In genomic region chr17:71202136-71202535, GRCm38 (mm10) we compare ENCODE assay signal across 15 mouse cellular contexts. TPM values are rescaled to one million over a fixed set of nuclear protein-coding genes. Genes with fewer than 3 reads are reported as not detected.
DNase-seq lines count a peak whose midpoint lies in the region; ATAC-seq and TF ChIP-seq lines count a peak whose summit lies in the region.
"Had no signal": no experiment of that assay in that cellular context is flagged by ENCODE, and none has a peak within 500 bp of the region (broad histone marks: within the 10 kb centered on the region; RNA-seq: fewer than 3 reads in every experiment).

No protein-coding gene starts in this region.

- no peak for TF ChIP-seq POLR2A in heart, adult 2 months (IDR thresholded peaks at IDR 0.05; ENCODE audit: insufficient read depth, low read depth, low read length)

- 79% methylated on average over 4 of the region's 4 CpGs for WGBS in intestine, embryonic 15.5 days
- 72% methylated on average over 4 of the region's 4 CpGs for WGBS in kidney, embryonic 15.5 days
- 72% methylated on average over 4 of the region's 4 CpGs for WGBS in liver, embryonic 16.5 days (ENCODE audit: insufficient replicate concordance)
- 95% methylated on average over 4 of the region's 4 CpGs for WGBS in heart, adult 2 months
- 87% methylated on average over 4 of the region's 4 CpGs for WGBS in forebrain, embryonic 14.5 days

- H3K79me2 ChIP-seq in C2C12 (ENCODE audit: control insufficient read depth, insufficient read depth) = peaks cover 94% of the 10 kb centered on the region
- peaks cover 2% of the 10 kb centered on the region; the same call in 1 of the 2 replicates for H3K79me2 ChIP-seq in heart, adult 2 months (replicated peaks; ENCODE audit: control insufficient read depth, insufficient read depth, low read length)

- no peak for TF ChIP-seq EP300 in heart, adult 2 months (IDR thresholded peaks at IDR 0.05; ENCODE audit: insufficient read depth, low read depth, low read length)

- no peak overlapping the region for H3K27ac ChIP-seq in intestine, embryonic 15.5 days
- H3K27ac ChIP-seq in kidney, embryonic 15.5 days = peak overlapping the region; percentile 28; the same call in 1 of the 2 replicates
- H3K27ac ChIP-seq in liver, embryonic 16.5 days (ENCODE audit: low read length) = peak overlapping the region; percentile 13
- no peak overlapping the region for H3K27ac ChIP-seq in heart, adult 2 months
- no peak overlapping the region for H3K27ac ChIP-seq in forebrain, embryonic 14.5 days (ENCODE audit: low read depth, low read length)
- H3K27ac ChIP-seq: limb, embryonic 10.5 days had no signal

- no peak for TF ChIP-seq CTCF in C2C12 (IDR thresholded peaks at IDR 0.05; ENCODE audit: control insufficient read depth, insufficient read depth, insufficient read length)
- no peak for TF ChIP-seq CTCF in heart, adult 2 months (IDR thresholded peaks at IDR 0.05)

- H3K4me3 ChIP-seq in C2C12 (ENCODE audit: insufficient read depth, poor library complexity, severe bottlenecking) = no peak overlapping the region
- no peak overlapping the region for H3K4me3 ChIP-seq in intestine, embryonic 15.5 days (replicated peaks)
- no peak overlapping the region for H3K4me3 ChIP-seq in kidney, embryonic 15.5 days (replicated peaks)
- H3K4me3 ChIP-seq in liver, embryonic 16.5 days (ENCODE audit: low read depth, low read length) = no peak overlapping the region
- H3K4me3 ChIP-seq in heart, adult 2 months = no peak overlapping the region
- H3K4me3 ChIP-seq in forebrain, embryonic 14.5 days (ENCODE audit: low read depth, low read length) = no peak overlapping the region
- H3K4me3 ChIP-seq: heart, embryonic 12.5 days; limb, embryonic 10.5 days had no signal

- H3K79me3 ChIP-seq in C2C12 (ENCODE audit: low read depth) = peaks cover 53% of the 10 kb centered on the region

- intact Hi-C loops in heart, adult 2 months (cut with DNase I) = no loop called here

- H3K36me3 ChIP-seq in C2C12 (ENCODE audit: control insufficient read depth, insufficient read depth) = no peaks in the 10 kb centered on the region
- 0 out of 2 replicates have a peak, but pooled peaks cover 3% of the 10 kb centered on the region for H3K36me3 ChIP-seq in intestine, embryonic 15.5 days
- H3K36me3 ChIP-seq in kidney, embryonic 15.5 days = peaks cover 5% of the 10 kb centered on the region; the same call in 1 of the 2 replicates
- H3K36me3 ChIP-seq in liver, embryonic 16.5 days (ENCODE audit: control insufficient read depth, insufficient read depth) = no peaks in the 10 kb centered on the region
- no peaks in the 10 kb centered on the region for H3K36me3 ChIP-seq in heart, adult 2 months (ENCODE audit: control insufficient read depth, insufficient read depth, low read length)
- H3K36me3 ChIP-seq in forebrain, embryonic 14.5 days (ENCODE audit: control insufficient read depth, insufficient read depth, low read length) = no peaks in the 10 kb centered on the region

- no peak overlapping the region for H3ac ChIP-seq in C2C12 (ENCODE audit: control insufficient read depth, insufficient read length, low read depth)

- no peaks in the 10 kb centered on the region for H3K9me3 ChIP-seq in intestine, embryonic 15.5 days
- H3K9me3 ChIP-seq in kidney, embryonic 15.5 days (replicated peaks) = no peaks in the 10 kb centered on the region
- no peaks in the 10 kb centered on the region for H3K9me3 ChIP-seq in liver, embryonic 16.5 days (replicated peaks; ENCODE audit: control insufficient read depth, low read length)
- no peaks in the 10 kb centered on the region for H3K9me3 ChIP-seq in forebrain, embryonic 14.5 days (replicated peaks; ENCODE audit: control insufficient read depth, low read length)
- H3K9me3 ChIP-seq: heart, embryonic 12.5 days; limb, embryonic 10.5 days had no signal

- no peaks in the 10 kb centered on the region for H3K27me3 ChIP-seq in C2C12 (ENCODE audit: control insufficient read depth, insufficient read depth, insufficient read length)
- no peaks in the 10 kb centered on the region for H3K27me3 ChIP-seq in intestine, embryonic 15.5 days (replicated peaks)
- H3K27me3 ChIP-seq in kidney, embryonic 15.5 days = no peaks in the 10 kb centered on the region
- H3K27me3 ChIP-seq in liver, embryonic 16.5 days (ENCODE audit: control insufficient read depth, insufficient read depth, low read depth, low read length) = no peaks in the 10 kb centered on the region
- no peaks in the 10 kb centered on the region for H3K27me3 ChIP-seq in heart, adult 2 months (ENCODE audit: control insufficient read depth, insufficient read depth, low read length)
- no peaks in the 10 kb centered on the region for H3K27me3 ChIP-seq in forebrain, embryonic 14.5 days (replicated peaks; ENCODE audit: control insufficient read depth, insufficient read depth, low read length)
- H3K27me3 ChIP-seq: heart, embryonic 12.5 days had no signal

- peak; percentile 46 for ATAC-seq in intestine, embryonic 15.5 days
- peak; percentile 52; the same call in 1 of the 2 replicates for ATAC-seq in kidney, embryonic 15.5 days (replicated peaks; ENCODE audit: low FRiP score)
- peak; percentile 25 for ATAC-seq in liver, embryonic 16.5 days (ENCODE audit: low read depth)
- no peak for ATAC-seq in CD4-positive, CD25-positive, alpha-beta regulatory T cell, adult 4 months
- ATAC-seq in forebrain, embryonic 14.5 days = no peak

- H3K4me2 ChIP-seq in intestine, embryonic 15.5 days (replicated peaks) = no peak overlapping the region
- H3K4me2 ChIP-seq in kidney, embryonic 15.5 days = no peak overlapping the region
- no peak overlapping the region for H3K4me2 ChIP-seq in liver, embryonic 16.5 days (ENCODE audit: low read depth, low read length)
- no peak overlapping the region for H3K4me2 ChIP-seq in forebrain, embryonic 14.5 days (ENCODE audit: low read length)
- H3K4me2 ChIP-seq: heart, embryonic 12.5 days; lung, embryonic 14.5 days had no signal

- no peak for DNase-seq in heart, adult 2 months
- DNase-seq in forebrain, embryonic 14.5 days (ENCODE audit: low spot score) = no peak
- DNase-seq: adrenal gland, postnatal 25 days; cerebellum, adult 8-10 months; gastrocnemius, postnatal 14 days; heart, postnatal 36 days; lung, embryonic 14.5 days; midbrain, embryonic 14.5 days had no signal

- H3K4me1 ChIP-seq in intestine, embryonic 15.5 days (replicated peaks) = peaks cover 2% of the 10 kb centered on the region; the same call in 1 of the 2 replicates
- H3K4me1 ChIP-seq in kidney, embryonic 15.5 days = peaks cover 50% of the 10 kb centered on the region
- peaks cover 43% of the 10 kb centered on the region for H3K4me1 ChIP-seq in liver, embryonic 16.5 days (ENCODE audit: control insufficient read depth, low read depth, low read length)
- no peaks in the 10 kb centered on the region for H3K4me1 ChIP-seq in heart, adult 2 months (ENCODE audit: control insufficient read depth, insufficient read depth, low read length)
- no peaks in the 10 kb centered on the region for H3K4me1 ChIP-seq in forebrain, embryonic 14.5 days (ENCODE audit: control insufficient read depth, insufficient read depth, low read length)

- H3K9ac ChIP-seq in intestine, embryonic 15.5 days = no peak overlapping the region
- H3K9ac ChIP-seq in kidney, embryonic 15.5 days = no peak overlapping the region
- no peak overlapping the region for H3K9ac ChIP-seq in liver, embryonic 16.5 days (ENCODE audit: low read depth, low read length)
- no peak overlapping the region for H3K9ac ChIP-seq in heart, adult 2 months (ENCODE audit: low read depth, low read length)
- no peak overlapping the region for H3K9ac ChIP-seq in forebrain, embryonic 14.5 days (ENCODE audit: low read length)
- H3K9ac ChIP-seq: heart, embryonic 12.5 days; lung, embryonic 14.5 days had no signal

TF ChIP-seq in C2C12, 6 proteins besides CTCF, POLR2A, EP300 and RAD21:
- TF ChIP-seq MAX (IDR thresholded peaks at IDR 0.05) (no peak), FOSL1 (IDR thresholded peaks at IDR 0.05; ENCODE audit: insufficient read depth, low read length, poor library complexity, severe bottlenecking) (no peak), USF1 (IDR thresholded peaks at IDR 0.05; ENCODE audit: low read depth) (no peak), MYOD1 (IDR thresholded peaks at IDR 0.05; ENCODE audit: control insufficient read depth, insufficient read length, low read depth) (peak; percentile 48), MYOG (IDR thresholded peaks at IDR 0.05; ENCODE audit: control insufficient read depth, extremely low read depth, insufficient read length) (no peak)

RNA-seq across cellular contexts. Expression of gene Lpin2, which starts 19.8 kb away (rescaled TPM):
- polyA plus RNA-seq in C2C12 (2012; fragmentation: generic; extraction: Trizol) = 9.3 TPM
- polyA plus RNA-seq in intestine, embryonic 15.5 days (2015; fragmentation: Nextera tagmentation; extraction: Ambion mirVana) = 22.5 and 25.9 TPM in 2 replicates
- polyA plus RNA-seq in kidney, embryonic 15.5 days (2015; fragmentation: Nextera tagmentation; extraction: Ambion mirVana) = 70.7 and 75.3 TPM in 2 replicates
- polyA plus RNA-seq in liver, embryonic 16.5 days (2015; fragmentation: Nextera tagmentation; extraction: Ambion mirVana) = 46.8 and 51.5 TPM in 2 replicates
- 10 to 100 TPM in 1 of 2 experiments, 1 to 10 TPM in 1; 6.0 to 13.1 TPM for total RNA-seq in heart, adult 2 months (2021)
- 3.4 and 4.7 TPM in 2 replicates for polyA plus RNA-seq in heart, adult 2 months (2012; rRNA removed)
- polyA plus RNA-seq in CD4-positive, CD25-positive, alpha-beta regulatory T cell, adult 4 months (2017; shearing (Covaris generic)) = 10 to 100 TPM; 22.6 to 35.9 TPM
- polyA plus RNA-seq in forebrain, embryonic 14.5 days (2014; fragmentation: Nextera tagmentation; extraction: Ambion mirVana) = 29.8 and 36.7 TPM in 2 replicates

Comparison
In these comparisons a context has a peak if more than half of its experiments do, and no peak if none do; other contexts are left out.
1. ATAC-seq: peak in intestine, embryonic 15.5 days (single experiment), kidney, embryonic 15.5 days (single experiment) and liver, embryonic 16.5 days (single experiment); none in CD4-positive, CD25-positive, alpha-beta regulatory T cell, adult 4 months (single experiment) and forebrain, embryonic 14.5 days (single experiment).
2. H3K27ac ChIP-seq: peak in kidney, embryonic 15.5 days (single experiment) and liver, embryonic 16.5 days (single experiment); none in intestine, embryonic 15.5 days (single experiment), heart, adult 2 months (single experiment) and forebrain, embryonic 14.5 days (single experiment).